Mouse (Mus musculus) liver, embryonic 14.5 days (tissue): Measurements from ENCODE around the gene Myt1. TPM values are rescaled to one million over a fixed set of nuclear protein-coding genes. Genes with fewer than 3 reads are reported as not detected.

Source experiments
- ATAC-seq: fragments of 200-750 bp; cut with Nextera tagmentation; 2 replicates; pipeline ENCODE4 v1.8.0; 2017; ENCODE audit warnings: moderate number of reproducible peaks, mild to moderate bottlenecking, moderate library complexity; ENCODE audit not compliant: insufficient read depth
- DNase-seq, 3 experiments: peaks; one replicate each; pipeline ENCODE4 v3.0.0-alpha.2; 2012 to 2013; ENCODE audit warnings: low read depth in 3 of 3, low spot score in 3 of 3
- H3K27ac ChIP-seq: fragments of 300-500 bp; sonication (generic); 2 replicates; pipeline ENCODE4 v1.5.1; 2014; ENCODE audit warnings: moderate library complexity, mild to moderate bottlenecking, control low read depth, inconsistent platforms
- H3K27me3 ChIP-seq: fragments of 300-500 bp; sonication (generic); 2 replicates; pipeline ENCODE4 v1.6.1; 2014; ENCODE audit warnings: mild to moderate bottlenecking, low read length, moderate library complexity; ENCODE audit not compliant: control insufficient read depth, insufficient read depth
- H3K36me3 ChIP-seq: fragments of 300-500 bp; sonication (generic); replicated peaks from 2 replicates; pipeline ENCODE4 v1.6.1; 2014; ENCODE audit warnings: low read depth; ENCODE audit not compliant: control insufficient read depth, insufficient read depth
- H3K4me1 ChIP-seq, 2 experiments: fragments of 200-500 bp in 1 of 2; fragments of 300-500 bp in 1 of 2; sonication (generic) in 1 of 2; replicated peaks; 2 replicates each; pipeline ENCODE4 v1.6.1; 2012 to 2014; ENCODE audit warnings: antibody characterized with exemption in 1 of 2, inconsistent platforms in 1 of 2, low read length in 1 of 2; ENCODE audit not compliant: control insufficient read depth in 2 of 2, insufficient read depth in 2 of 2
- H3K4me2 ChIP-seq: fragments of 300-500 bp; sonication (generic); 2 replicates; pipeline ENCODE4 v1.6.1; 2014; ENCODE audit warnings: low read depth, mild to moderate bottlenecking, control low read depth, moderate library complexity
- H3K4me3 ChIP-seq, 2 experiments: fragments of 200-500 bp in 1 of 2; fragments of 300-500 bp in 1 of 2; sonication (generic) in 1 of 2; 2 replicates each; pipeline ENCODE4 v1.5.1; 2012 to 2014; ENCODE audit warnings: low read depth in 2 of 2, low read length in 2 of 2, mild to moderate bottlenecking in 2 of 2, control low read depth in 1 of 2, inconsistent platforms in 1 of 2, moderate library complexity in 1 of 2; ENCODE audit not compliant: insufficient read depth in 1 of 2
- H3K9ac ChIP-seq: fragments of 300-500 bp; sonication (generic); replicated peaks from 2 replicates; pipeline ENCODE4 v1.6.1; 2014; ENCODE audit warnings: mild to moderate bottlenecking, control low read depth, moderate library complexity
- H3K9me3 ChIP-seq: fragments of 300-500 bp; sonication (generic); 2 replicates; pipeline ENCODE4 v1.6.1; 2016; ENCODE audit warnings: low read length, mixed read lengths; ENCODE audit not compliant: control insufficient read depth
- CTCF ChIP-seq: IDR thresholded peaks from 2 replicates; pipeline ENCODE4 v1.5.1; 2016; ENCODE audit warnings: antibody characterized with exemption, low read depth, control low read depth
- EP300 ChIP-seq: IDR thresholded peaks from 2 replicates; pipeline ENCODE4 v1.6.1; 2016; ENCODE audit warnings: antibody characterized with exemption, low read depth
- WGBS: fragments of 180-500 bp; shearing (Covaris S2); extraction: QIAGEN DNeasy Blood & Tissue Kit; methylation state at CpG from one replicate; pipeline ENCODE4 v1.1.7; 2014; ENCODE audit not compliant: insufficient replicate concordance; 5-methylcytosine and 5-hydroxymethylcytosine counted together
- polyA plus RNA-seq, 2 experiments: library from polyadenylated mRNA; depleted of rRNA in 1 of 2; stranded (reverse) in 1 of 2; unstranded in 1 of 2; fragments of >200 nt; fragmentation: Nextera tagmentation in 1 of 2; extraction: Ambion mirVana in 1 of 2; gene quantifications; 2 replicates each; pipeline versions ENCODE4 v1.2.1 to v1.2.3; 2012 to 2014

Gene Myt1
- polyA plus RNA-seq, 2 experiments, result 0.02 TPM; not detected in 1

- no peaks in the 10 kb centered on the region for H3K27me3 ChIP-seq
- H3K4me2 ChIP-seq, result no peak overlapping the region
- H3K36me3 ChIP-seq, result no peaks in the 10 kb centered on the region
- ATAC-seq (no peak), DNase-seq (no peak)
- no peaks in the 10 kb centered on the region for H3K4me1 ChIP-seq
- WGBS, result 39% methylated on average over 1 of the region's 1 CpGs
- no peak overlapping the region for H3K9ac ChIP-seq
- no peak overlapping the region for H3K4me3 ChIP-seq
- H3K9me3 ChIP-seq, result no peaks in the 10 kb centered on the region
- H3K27ac ChIP-seq, result no peak overlapping the region
- TF ChIP-seq EP300 (no peak), CTCF (no peak)
These were observed 10.5 kb upstream of the Myt1 start for GRCm38 (mm10) chr2:181752626-181753025.

- WGBS, result 39% methylated on average over 2 of the region's 2 CpGs
- Histone ChIP-seq H3K9ac (no peak overlapping the region), H3K9me3 (no peaks in the 10 kb centered on the region), H3K4me2 (no peak overlapping the region), H3K4me3 (no peak overlapping the region), H3K4me1 (no peaks in the 10 kb centered on the region), H3K27ac (no peak overlapping the region), H3K36me3 (no peaks in the 10 kb centered on the region), H3K27me3 (no peaks in the 10 kb centered on the region)
- DNase-seq (no peak), ATAC-seq (no peak)
- no peak for TF ChIP-seq EP300
- TF ChIP-seq CTCF, result no peak
These were observed 4.9 kb upstream of the Myt1 start for GRCm38 (mm10) chr2:181758147-181758725.

- H3K36me3 ChIP-seq, result no peaks in the 10 kb centered on the region
These were observed 4.1 kb upstream of the Myt1 start for GRCm38 (mm10) chr2:181759041-181759440.

GRCm38 (mm10) chr2:181763886-181764527 lies 875 bp downstream of the Myt1 start:
- Histone ChIP-seq H3K27me3 (no peaks in the 10 kb centered on the region), H3K27ac (no peak overlapping the region), H3K9me3 (no peaks in the 10 kb centered on the region), H3K36me3 (no peaks in the 10 kb centered on the region), H3K4me2 (no peak overlapping the region), H3K4me3 (no peak overlapping the region), H3K9ac (no peak overlapping the region), H3K4me1 (no peaks in the 10 kb centered on the region)
- 35% methylated on average over 14 of the region's 14 CpGs for WGBS
- no peak for TF ChIP-seq CTCF
- no peak for TF ChIP-seq EP300
- ATAC-seq (no peak), DNase-seq (no peak)

More at GRCm38 (mm10) chr2:181759041-181759440, 4.1 kb upstream of the Myt1 start:
- Histone ChIP-seq H3K27me3 (no peaks in the 10 kb centered on the region), H3K9ac (no peak overlapping the region), H3K9me3 (no peaks in the 10 kb centered on the region), H3K27ac (no peak overlapping the region), H3K4me2 (no peak overlapping the region), H3K4me1 (no peaks in the 10 kb centered on the region), H3K4me3 (no peak overlapping the region)
- no peak for DNase-seq
- TF ChIP-seq EP300, result no peak
- no peak for TF ChIP-seq CTCF
- ATAC-seq, result no peak
- 20% methylated on average over 4 of the region's 4 CpGs for WGBS

- no peak for TF ChIP-seq CTCF
- no peak for TF ChIP-seq EP300
- DNase-seq (no peak), ATAC-seq (no peak)
- Histone ChIP-seq H3K27me3 (no peaks in the 10 kb centered on the region), H3K36me3 (no peaks in the 10 kb centered on the region), H3K4me2 (no peak overlapping the region), H3K4me3 (no peak overlapping the region), H3K9me3 (no peaks in the 10 kb centered on the region), H3K4me1 (no peaks in the 10 kb centered on the region), H3K27ac (no peak overlapping the region), H3K9ac (no peak overlapping the region)
- WGBS, result 2% methylated on average over 10 of the region's 10 CpGs
These were observed 1.5 kb downstream of the Myt1 start for GRCm38 (mm10) chr2:181764600-181764999.
